In genomic region chr15:10982064-10982435, GRCm38 (mm10) we compare ENCODE assay signal across 10 mouse cellular contexts. TPM values are rescaled to one million over a fixed set of nuclear protein-coding genes. Genes with fewer than 3 reads are reported as not detected.
DNase-seq lines count a peak whose midpoint lies in the region; ATAC-seq and TF ChIP-seq lines count a peak whose summit lies in the region.
"Had no signal": no experiment of that assay in that cellular context is flagged by ENCODE, and none has a peak within 500 bp of the region (broad histone marks: within the 10 kb centered on the region; RNA-seq: fewer than 3 reads in every experiment).

No protein-coding gene starts in this region.

- peak overlapping the region; percentile 79 for H3K9ac ChIP-seq in heart, embryonic 11.5 days (ENCODE audit: low read depth, low read length)
- H3K9ac ChIP-seq in hindbrain, embryonic 12.5 days = peak overlapping the region; percentile 70

- H3K9me3 ChIP-seq in heart, embryonic 11.5 days (replicated peaks; ENCODE audit: control insufficient read depth, low read length) = no peaks in the 10 kb centered on the region
- H3K9me3 ChIP-seq in hindbrain, embryonic 12.5 days (replicated peaks) = no peaks in the 10 kb centered on the region
- H3K9me3 ChIP-seq in midbrain, embryonic 10.5 days (replicated peaks) = no peaks in the 10 kb centered on the region

- no peaks in the 10 kb centered on the region for H3K4me1 ChIP-seq in heart, embryonic 11.5 days (ENCODE audit: control insufficient read depth, insufficient read depth, low read length)
- H3K4me1 ChIP-seq in hindbrain, embryonic 12.5 days = peaks cover 2% of the 10 kb centered on the region; the same call in 1 of the 2 replicates
- peaks cover 19% of the 10 kb centered on the region for H3K4me1 ChIP-seq in midbrain, embryonic 10.5 days

- in situ Hi-C loops in Patski (cut with MboI; ENCODE audit: low pct_unique_long_range_greater_than_20kb) = no loop called here

- no peaks in the 10 kb centered on the region for H3K27me3 ChIP-seq in heart, embryonic 11.5 days (ENCODE audit: control insufficient read depth, insufficient read depth, low read length)
- no peaks in the 10 kb centered on the region for H3K27me3 ChIP-seq in Patski
- H3K27me3 ChIP-seq in hindbrain, embryonic 12.5 days = no peaks in the 10 kb centered on the region
- H3K27me3 ChIP-seq in midbrain, embryonic 10.5 days (ENCODE audit: low read depth, poor library complexity, severe bottlenecking) = no peaks in the 10 kb centered on the region

- H3K4me2 ChIP-seq in heart, embryonic 11.5 days = peak overlapping the region; percentile 60
- peak overlapping the region; percentile 55 for H3K4me2 ChIP-seq in hindbrain, embryonic 12.5 days (replicated peaks)

- H3K4me3 ChIP-seq in heart, embryonic 11.5 days (ENCODE audit: low read depth, low read length) = peak overlapping the region; percentile 62
- H3K4me3 ChIP-seq in hindbrain, embryonic 12.5 days = peak overlapping the region; percentile 65
- peak overlapping the region; percentile 76 for H3K4me3 ChIP-seq in midbrain, embryonic 10.5 days

- POLR2A ChIA-PET in Patski (lab: Charles Lee) = interaction anchor here (0.6 kb wide), 2 partner anchors 37 to 1887 kb away, joined by 3 to 4 read pairs; no protein-coding TSS in a partner anchor

- H3K36me3 ChIP-seq in heart, embryonic 11.5 days (ENCODE audit: control insufficient read depth, insufficient read depth, low read length) = no peaks in the 10 kb centered on the region
- H3K36me3 ChIP-seq in hindbrain, embryonic 12.5 days = no peaks in the 10 kb centered on the region
- H3K36me3 ChIP-seq in midbrain, embryonic 10.5 days = no peaks in the 10 kb centered on the region

- intact Hi-C loops in left cerebral cortex, postnatal 25 days (cut with DNase I) = no loop called here

- CTCF ChIA-PET in Patski (lab: Charles Lee) = interaction anchor here (1.2 to 1.5 kb wide), 3 partner anchors 9 to 481 kb away, joined by 3 to 6 read pairs (median 4); no protein-coding TSS in a partner anchor

- DNase-seq in heart, adult 8-10 months (ENCODE audit: low spot score) = no peak
- DNase-seq in Patski (ENCODE audit: low read depth, low spot score) = no peak
- DNase-seq in midbrain, embryonic 10.5 days (ENCODE audit: low spot score) = no peak
- no peak for DNase-seq in thymus, postnatal 36 days
- no peak for DNase-seq in adrenal gland, adult 2 months
- DNase-seq in left cerebral cortex, postnatal 25 days (ENCODE audit: low spot score in 2 of 2) = no peak

- H3K27ac ChIP-seq in heart, embryonic 11.5 days (ENCODE audit: low read depth, low read length) = peak overlapping the region; percentile 73
- peak overlapping the region; percentile 90 for H3K27ac ChIP-seq in hindbrain, embryonic 12.5 days
- peak overlapping the region; percentile 93 for H3K27ac ChIP-seq in midbrain, embryonic 10.5 days (replicated peaks)

- WGBS in heart, embryonic 11.5 days (ENCODE audit: insufficient replicate concordance) = 9% methylated on average over 6 of the region's 6 CpGs
- 8% methylated on average over 6 of the region's 6 CpGs for WGBS in hindbrain, embryonic 12.5 days
- WGBS in midbrain, embryonic 10.5 days = 10% methylated on average over 6 of the region's 6 CpGs

- no peak for TF ChIP-seq CTCF in Patski (IDR thresholded peaks at IDR 0.05)

- no peak for ATAC-seq in heart, embryonic 11.5 days (replicated peaks; ENCODE audit: insufficient number of reproducible peaks, low FRiP score, low TSS enrichment)
- peak; percentile 4 for ATAC-seq in Patski
- peak; percentile 63 for ATAC-seq in hindbrain, embryonic 12.5 days (ENCODE audit: low FRiP score)

RNA-seq across cellular contexts. Expression of gene Amacr, which starts 0.5 kb away (rescaled TPM):
- polyA plus RNA-seq in heart, embryonic 11.5 days (2014; fragmentation: Nextera tagmentation; extraction: Ambion mirVana) = 16.7 and 16.9 TPM in 2 replicates
- total RNA-seq in heart, adult 8-10 months (2022) = 10 to 100 TPM; 34.2 to 38.2 (median 36.0) TPM
- 15.2 TPM for polyA plus RNA-seq in Patski (2021)
- polyA plus RNA-seq in hindbrain, embryonic 12.5 days (2016; fragmentation: Nextera tagmentation; extraction: Ambion mirVana) = 10.2 and 11.9 TPM in 2 replicates
- polyA plus RNA-seq in midbrain, embryonic 10.5 days (2016; fragmentation: Nextera tagmentation; extraction: Ambion mirVana) = 12.9 and 13.0 TPM in 2 replicates
- total RNA-seq in adrenal gland, adult 2 months (2021) = 10 to 100 TPM; 18.9 to 22.0 TPM
- polyA plus RNA-seq in adrenal gland, adult 2 months (2012; rRNA removed) = 7.5 and 9.5 TPM in 2 replicates
- total RNA-seq in left cerebral cortex, postnatal 25 days (2021) = 10 to 100 TPM; 10.5 to 11.5 TPM
- total RNA-seq: MEL had no signal

RNA-seq across cellular contexts. Expression of gene Slc45a2, which starts 18.5 kb away (rescaled TPM):
- 0.04 TPM in 1 of 2 replicates, not detected in the other for polyA plus RNA-seq in heart, embryonic 11.5 days (2014; fragmentation: Nextera tagmentation; extraction: Ambion mirVana)
- not detected for total RNA-seq in heart, adult 8-10 months (2022)
- polyA plus RNA-seq in Patski (2021) = not detected
- 0.20 and 0.34 TPM in 2 replicates for polyA plus RNA-seq in hindbrain, embryonic 12.5 days (2016; fragmentation: Nextera tagmentation; extraction: Ambion mirVana)
- polyA plus RNA-seq in midbrain, embryonic 10.5 days (2016; fragmentation: Nextera tagmentation; extraction: Ambion mirVana) = 0.12 and 0.16 TPM in 2 replicates
- not detected for total RNA-seq in adrenal gland, adult 2 months (2021)
- 0.04 TPM in 1 of 2 replicates, not detected in the other for polyA plus RNA-seq in adrenal gland, adult 2 months (2012; rRNA removed)
- total RNA-seq in left cerebral cortex, postnatal 25 days (2021) = not detected
- total RNA-seq: MEL had no signal
- polyA plus RNA-seq: large intestine, adult 2 months had no signal

RNA-seq across cellular contexts. Expression of gene C1qtnf3, which starts 29.9 kb away (rescaled TPM):
- 0.19 and 0.66 TPM in 2 replicates for polyA plus RNA-seq in heart, embryonic 11.5 days (2014; fragmentation: Nextera tagmentation; extraction: Ambion mirVana)
- not detected for total RNA-seq in heart, adult 8-10 months (2022)
- 0.05 TPM for polyA plus RNA-seq in Patski (2021)
- polyA plus RNA-seq in hindbrain, embryonic 12.5 days (2016; fragmentation: Nextera tagmentation; extraction: Ambion mirVana) = 18.5 and 26.0 TPM in 2 replicates
- 0.10 and 0.40 TPM in 2 replicates for polyA plus RNA-seq in midbrain, embryonic 10.5 days (2016; fragmentation: Nextera tagmentation; extraction: Ambion mirVana)
- 1 to 10 TPM in 1 of 2 experiments, under 1 TPM in 1; 0.63 to 1.3 TPM for total RNA-seq in adrenal gland, adult 2 months (2021)
- 0.19 and 0.54 TPM in 2 replicates for polyA plus RNA-seq in adrenal gland, adult 2 months (2012; rRNA removed)
- total RNA-seq in left cerebral cortex, postnatal 25 days (2021) = not detected
- total RNA-seq: MEL had no signal

RNA-seq across cellular contexts. Expression of gene Rxfp3, which starts 55.7 kb away (rescaled TPM):
- 0.25 TPM in 1 of 2 replicates, not detected in the other for polyA plus RNA-seq in heart, embryonic 11.5 days (2014; fragmentation: Nextera tagmentation; extraction: Ambion mirVana)
- under 1 TPM in 1 of 4 experiments, not detected in 3; 0.09 TPM for total RNA-seq in heart, adult 8-10 months (2022)
- not detected for polyA plus RNA-seq in Patski (2021)
- polyA plus RNA-seq in hindbrain, embryonic 12.5 days (2016; fragmentation: Nextera tagmentation; extraction: Ambion mirVana) = 1.3 and 3.1 TPM in 2 replicates
- polyA plus RNA-seq in midbrain, embryonic 10.5 days (2016; fragmentation: Nextera tagmentation; extraction: Ambion mirVana) = 0.33 and 0.82 TPM in 2 replicates
- not detected for total RNA-seq in adrenal gland, adult 2 months (2021)
- polyA plus RNA-seq in adrenal gland, adult 2 months (2012; rRNA removed) = not detected in 2 replicates
- 1 to 10 TPM; 3.1 TPM for total RNA-seq in left cerebral cortex, postnatal 25 days (2021)
- total RNA-seq: MEL had no signal
- polyA plus RNA-seq: large intestine, adult 2 months had no signal

Comparison
In these comparisons a context has a peak if more than half of its experiments do, and no peak if none do; other contexts are left out.
1. RNA of gene C1qtnf3, which starts 29.9 kb away (polyA plus RNA-seq): 18.5 to 26.0 TPM in hindbrain, embryonic 12.5 days; 0.19 to 0.54 TPM in adrenal gland, adult 2 months, 0.19 to 0.66 TPM in heart, embryonic 11.5 days, 0.10 to 0.40 TPM in midbrain, embryonic 10.5 days and 0.05 TPM in Patski (single experiment); every median in the first group is over 10 times any median in the second.
2. Peak in every context shown above with its lines, with median percentiles within 50 percentile points of each other: H3K27ac ChIP-seq and H3K4me3 ChIP-seq.